Mouse (Mus musculus) lung, adult 2 months (tissue): ENCODE data around the gene Slbp. TPM values are rescaled to one million over a fixed set of nuclear protein-coding genes. Genes with fewer than 3 reads are reported as not detected.

ENCODE experiments used
- DNase-seq: peaks from one replicate; pipeline ENCODE4 v3.0.0; 2022
- H3K4me1 ChIP-seq: fragments of 200-500 bp; 2 replicates; pipeline ENCODE4 v1.6.1; 2011; ENCODE audit warnings: low read length; ENCODE audit not compliant: control insufficient read depth, insufficient read depth
- H3K4me3 ChIP-seq: fragments of 200-500 bp; replicated peaks from 2 replicates; pipeline ENCODE3; 2011; ENCODE audit warnings: low read depth, mild to moderate bottlenecking, control low read depth, low read length; ENCODE audit errors: extremely low read depth
- CTCF ChIP-seq: fragments of 200-500 bp; IDR thresholded peaks from 2 replicates; pipeline ENCODE4 v1.5.1; 2011; ENCODE audit warnings: mild to moderate bottlenecking, low read length, control low read depth; ENCODE audit not compliant: insufficient read depth
- POLR2A ChIP-seq: fragments of 200-500 bp; IDR thresholded peaks from 2 replicates; pipeline ENCODE4 v1.6.1; 2011; ENCODE audit warnings: low read depth, mild to moderate bottlenecking, control low read depth, low read length, borderline replicate concordance; ENCODE audit errors: extremely low read depth
- WGBS: fragments of 180-500 bp; shearing (Covaris S2); methylation state at CpG from one replicate; pipeline ENCODE4 v1.1.7; 2018; 5-methylcytosine and 5-hydroxymethylcytosine counted together
- polyA plus RNA-seq: library from polyadenylated mRNA; depleted of rRNA; stranded (reverse); fragments of >200 nt; gene quantifications from 2 replicates; pipeline ENCODE4 v1.2.3, GENCODE M21; 2012

Slbp gene
- polyA plus RNA-seq, 1 experiment: 21.3 TPM

- H3K4me3 ChIP-seq: no peak overlapping the region
- TF ChIP-seq CTCF: no peak
- no peaks in the 10 kb centered on the region; the same call in 1 of the 2 replicates for H3K4me1 ChIP-seq
- 65% methylated on average over 15 of the region's 15 CpGs for WGBS
- DNase-seq: peak; percentile 4
Observed at GRCm38 (mm10) chr5:33681611-33682388, 29.4 kb upstream of the Slbp start.

GRCm38 (mm10) chr5:33681044-33681443 is 28.7 kb upstream of the Slbp start:
- no peaks in the 10 kb centered on the region; the same call in 1 of the 2 replicates for H3K4me1 ChIP-seq
- WGBS: 60% methylated on average over 3 of the region's 3 CpGs
- peak; percentile 14 for DNase-seq
- TF ChIP-seq POLR2A (no peak), CTCF (no peak)
- H3K4me3 ChIP-seq: no peak overlapping the region

- TF ChIP-seq CTCF (no peak), POLR2A (no peak)
- no peak for DNase-seq
- 60% methylated on average over 5 of the region's 5 CpGs for WGBS
Observed at GRCm38 (mm10) chr5:33678244-33678643, 25.9 kb upstream of the Slbp start.

DNA sequence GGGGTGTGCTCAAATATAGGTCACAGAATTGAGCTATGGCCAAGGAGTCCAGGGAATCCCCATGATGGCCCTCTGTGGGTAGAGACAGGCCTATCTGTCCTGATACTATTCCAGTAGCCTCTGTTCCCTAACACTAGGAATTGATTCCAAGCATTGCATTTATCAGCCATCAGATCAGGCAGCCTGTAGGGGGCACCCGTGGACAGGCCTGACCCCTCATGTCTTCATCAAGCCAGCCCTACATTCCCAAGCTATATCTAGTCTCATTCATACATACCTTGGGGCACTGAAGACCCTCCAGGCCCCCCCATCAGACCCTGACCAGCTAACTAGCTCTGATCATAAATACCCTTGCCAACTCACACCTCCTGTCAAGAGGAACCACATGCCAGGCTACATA is 23.6 kb upstream of the Slbp start:
- TF ChIP-seq CTCF (peak; percentile 85), POLR2A (no peak)
- H3K4me3 ChIP-seq: no peak overlapping the region
- DNase-seq: peak; percentile 70
- no peaks in the 10 kb centered on the region for H3K4me1 ChIP-seq
- 0% methylated on average over 1 of the region's 1 CpGs for WGBS

More at GRCm38 (mm10) chr5:33678244-33678643, 25.9 kb upstream of the Slbp start:
- no peak overlapping the region for H3K4me3 ChIP-seq
- H3K4me1 ChIP-seq: no peaks in the 10 kb centered on the region

DNA sequence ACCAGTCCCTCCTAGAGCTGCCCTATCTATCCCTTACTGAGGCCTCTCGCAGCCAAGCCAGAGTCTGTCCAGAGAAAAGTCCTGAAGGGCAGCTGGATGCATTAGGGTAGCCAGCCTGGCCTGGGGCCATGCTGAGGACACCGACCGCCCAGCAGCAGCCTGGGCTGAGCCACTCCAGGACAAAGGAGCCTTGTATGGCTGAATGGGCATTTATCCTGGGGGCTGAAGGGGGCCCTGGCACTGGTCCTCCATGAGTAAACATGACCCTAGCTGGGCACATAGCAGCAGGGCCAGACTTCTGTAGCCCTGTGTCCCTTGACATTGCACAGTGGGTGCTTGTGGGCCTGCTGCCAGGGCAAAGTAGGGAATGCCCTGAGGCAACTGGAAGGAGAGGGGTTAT is 22.1 kb upstream of the Slbp start:
- TF ChIP-seq POLR2A (no peak), CTCF (no peak)
- WGBS: 48% methylated on average over 3 of the region's 3 CpGs
- DNase-seq: no peak
- Histone ChIP-seq H3K4me3 (no peak overlapping the region), H3K4me1 (no peaks in the 10 kb centered on the region)

- H3K4me3 ChIP-seq: no peak overlapping the region
- no peak for TF ChIP-seq POLR2A
- TF ChIP-seq CTCF: no peak
- WGBS: 52% methylated on average over 5 of the region's 5 CpGs
- no peaks in the 10 kb centered on the region for H3K4me1 ChIP-seq
- DNase-seq: no peak
Observed at GRCm38 (mm10) chr5:33671659-33672058, 19.3 kb upstream of the Slbp start.

GRCm38 (mm10) chr5:33668223-33668622 is 15.8 kb upstream of the Slbp start:
- TF ChIP-seq CTCF: peak; percentile 12; the same call in 1 of the 2 replicates
- no peak for TF ChIP-seq POLR2A
- Histone ChIP-seq H3K4me1 (no peaks in the 10 kb centered on the region), H3K4me3 (no peak overlapping the region)
- no peak for DNase-seq

DNA sequence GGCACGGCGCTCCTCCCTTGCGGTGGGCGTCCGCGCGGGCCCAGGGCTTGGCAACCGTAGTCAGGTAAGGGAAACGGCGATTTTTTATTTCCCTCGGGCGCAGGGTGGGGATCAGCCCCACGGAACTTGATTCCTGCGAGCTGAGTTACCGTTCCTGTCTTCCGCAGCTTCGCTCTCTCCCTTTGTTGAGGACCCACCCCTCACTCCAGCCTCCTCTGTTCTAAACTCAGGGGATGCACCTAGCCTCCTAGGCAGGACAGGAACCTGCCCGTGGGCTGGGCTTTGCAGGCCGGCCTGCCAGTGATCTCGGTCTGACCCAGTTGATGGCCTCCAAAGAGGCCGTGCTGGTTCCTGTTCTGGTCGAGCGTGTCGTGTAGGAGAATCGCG is 6.3 kb upstream of the Slbp start:
- Histone ChIP-seq H3K4me1 (peaks cover 9% of the 10 kb centered on the region; the same call in 1 of the 2 replicates), H3K4me3 (peak overlapping the region; percentile 69)
- TF ChIP-seq CTCF (no peak), POLR2A (no peak)
- under 1% methylated on average over 26 of the region's 26 CpGs for WGBS
- no peak for DNase-seq

GRCm38 (mm10) chr5:33657787-33658663 is 5.7 kb upstream of the Slbp start, which contains the start of the genes Tacc3 and Tmem129:
TSS of gene Tacc3 (plus strand) at chr5:33658128.
TSS of gene Tmem129 (minus strand) at chr5:33658416.
- Histone ChIP-seq H3K4me1 (peaks cover 9% of the 10 kb centered on the region; the same call in 1 of the 2 replicates), H3K4me3 (peak within 1 kb of the TSS; percentile 96)
- TF ChIP-seq CTCF (no peak), POLR2A (peak; percentile 89)
- WGBS: under 1% methylated on average over 60 of the region's 60 CpGs
- DNase-seq: peak; percentile 97
